ENCODE assay signal across 21 mouse cellular contexts in genomic region chr2:181143509-181144276, GRCm38 (mm10). TPM values are rescaled to one million over a fixed set of nuclear protein-coding genes. Genes with fewer than 3 reads are reported as not detected.
"Had no signal": no experiment of that assay in that cellular context is flagged by ENCODE, and none has a peak within 500 bp of the region (broad histone marks: within the 10 kb centered on the region; RNA-seq: fewer than 3 reads in every experiment).

No protein-coding gene starts in this region.

- H3K4me3 ChIP-seq: liver, embryonic 13.5 days; midbrain, embryonic 13.5 days; stomach, embryonic 15.5 days had no signal

- H3K27ac ChIP-seq: kidney, postnatal 0 days; liver, embryonic 13.5 days; macrophage; midbrain, embryonic 13.5 days; stomach, embryonic 15.5 days had no signal

- H3K9ac ChIP-seq: liver, embryonic 13.5 days; midbrain, embryonic 13.5 days; stomach, embryonic 15.5 days had no signal

- DNase-seq: kidney, adult 2 months; kidney, postnatal 25 days; liver, embryonic 13.5 days; lung, adult 2 months; right cerebral cortex, postnatal 25 days; spleen, adult 18-20 months; thymus, adult 18-20 months; thymus, postnatal 36 days had no signal

- H3K4me1 ChIP-seq: stomach, embryonic 15.5 days had no signal

- H3K36me3 ChIP-seq: liver, embryonic 13.5 days; midbrain, embryonic 13.5 days; stomach, embryonic 15.5 days had no signal

RNA-seq across cellular contexts. Expression of gene Kcnq2, which starts 8.6 kb away (rescaled TPM):
- total RNA-seq: liver, adult 2 months; megakaryocyte, adult 5-6 weeks had no signal
- polyA plus RNA-seq: kidney, embryonic 14.5 days; kidney, postnatal 0 days; liver, adult 2 months; macrophage had no signal

RNA-seq across cellular contexts. Expression of gene Eef1a2, which starts 13.1 kb away (rescaled TPM):
- total RNA-seq: megakaryocyte, adult 5-6 weeks had no signal
- polyA plus RNA-seq: kidney, embryonic 14.5 days; liver, adult 2 months; liver, embryonic 13.5 days; liver, embryonic 16.5 days had no signal

RNA-seq across cellular contexts. Expression of gene Ptk6, which starts 58.9 kb away (rescaled TPM):
- total RNA-seq: layer of hippocampus, adult 8-10 months; layer of hippocampus, postnatal 14 days; megakaryocyte, adult 5-6 weeks; midbrain, postnatal 0 days had no signal
- polyA plus RNA-seq: kidney, embryonic 14.5 days; kidney, postnatal 0 days; macrophage; midbrain, embryonic 13.5 days; midbrain, postnatal 0 days; neural tube, embryonic 11.5 days; neural tube, embryonic 14.5 days had no signal
